Mouse (Mus musculus): Measurements from ENCODE around the gene Mfsd8. TPM values are rescaled to one million over a fixed set of nuclear protein-coding genes. Genes with fewer than 3 reads are reported as not detected.

Gene Mfsd8
- polyA plus RNA-seq (2017; shearing (Covaris generic)): 15.8 TPM

DNA sequence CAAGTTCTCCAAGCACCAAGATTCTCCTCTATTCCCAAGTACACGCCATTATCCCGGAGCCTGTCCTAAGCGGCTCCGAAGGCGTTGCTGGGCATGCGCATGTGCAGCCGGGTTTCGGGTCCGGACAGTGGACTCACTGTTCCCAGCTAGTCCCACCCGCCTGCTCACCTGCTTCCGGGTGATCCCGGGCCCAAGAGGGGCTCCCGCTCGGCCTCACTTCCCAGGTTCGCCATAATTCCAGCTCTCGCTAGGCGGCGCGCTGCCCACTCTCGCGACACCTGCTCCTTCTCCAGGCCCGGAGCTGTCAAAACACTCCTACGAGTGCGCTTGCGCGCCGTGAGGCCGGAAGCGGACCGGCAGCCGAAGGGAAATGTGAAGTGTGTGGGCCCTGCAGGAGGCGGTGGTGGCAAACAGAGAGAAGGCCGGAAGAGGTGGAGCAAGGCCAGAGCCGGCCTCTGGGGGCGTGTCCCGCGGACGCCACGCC is at the start of gene Mfsd8:
Mfsd8 (minus strand) TSS at position 414 of the 484 bp plus-strand sequence.

DNA sequence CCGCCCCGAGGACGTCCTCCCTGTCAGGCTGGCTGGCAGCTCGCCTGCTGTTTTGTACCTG is 101 bp upstream of the Mfsd8 start, which contains the start of gene Abhd18:
Abhd18 (plus strand) TSS at position 14 of the 61 bp plus-strand sequence.

DNA sequence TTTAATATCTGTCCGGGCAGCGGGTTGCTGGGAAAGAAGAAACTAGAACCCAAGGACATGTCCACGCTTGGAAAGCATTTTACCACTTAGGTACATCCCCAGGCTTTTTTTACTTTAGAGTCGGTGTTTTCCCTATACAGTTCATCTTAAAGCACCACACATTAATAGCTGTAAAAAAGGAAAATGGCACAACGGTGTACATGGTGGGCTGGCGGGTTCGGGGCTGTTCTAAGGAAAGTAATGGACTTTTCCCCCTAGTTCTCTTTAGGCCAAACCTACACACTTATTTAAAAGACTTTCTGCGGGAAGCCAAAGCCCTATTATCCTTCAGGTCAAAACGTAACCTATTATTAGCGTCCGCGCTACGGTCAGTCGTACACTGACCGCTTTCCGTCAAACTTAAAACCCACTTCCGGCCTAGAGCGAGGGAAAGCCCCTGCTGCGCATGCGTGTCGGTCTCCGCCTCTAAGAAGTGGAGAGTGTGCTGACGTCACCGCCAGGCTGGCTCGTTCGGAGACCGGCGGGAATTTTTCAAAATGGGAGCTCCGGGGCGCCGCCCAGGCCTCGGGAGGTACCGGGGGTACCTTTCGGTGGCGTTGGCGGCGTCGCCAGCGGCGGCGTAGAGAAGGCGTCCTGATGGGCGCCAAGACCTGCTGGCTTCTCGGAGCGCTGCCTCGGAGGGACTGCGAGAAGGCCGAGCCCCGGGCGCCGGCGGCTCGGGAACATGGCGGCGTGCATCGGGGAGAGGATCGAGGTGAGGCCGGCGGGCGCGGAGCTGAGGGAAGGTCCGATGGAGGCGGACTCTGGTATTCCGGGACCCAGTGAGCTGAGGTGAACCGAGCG is 46.9 kb downstream of the Mfsd8 start, which contains the start of gene Plk4:
Plk4 (plus strand) TSS at position 490 of the 843 bp plus-strand sequence.

Other genes with a start within 250 kb of the Mfsd8 start
- not detected for gene Slc25a31, start 138.0 kb downstream of the Mfsd8 start, polyA plus RNA-seq (2017; shearing (Covaris generic))
- gene Hspa4l, start 102.4 kb downstream of the Mfsd8 start, polyA plus RNA-seq (2017; shearing (Covaris generic)): 26.0 TPM
- 12.7 TPM for gene Plk4, start 46.9 kb downstream of the Mfsd8 start, polyA plus RNA-seq (2017; shearing (Covaris generic))
- gene Abhd18, start 84 bp upstream of the Mfsd8 start, polyA plus RNA-seq (2017; shearing (Covaris generic)): 15.4 TPM
- gene 1700034I23Rik, start 55.7 kb upstream of the Mfsd8 start, polyA plus RNA-seq (2017; shearing (Covaris generic)): 0.61 TPM
- gene Larp1b, start 102.9 kb upstream of the Mfsd8 start, polyA plus RNA-seq (2017; shearing (Covaris generic)): 37.5 TPM
- gene Pgrmc2, start 236.2 kb upstream of the Mfsd8 start, polyA plus RNA-seq (2017; shearing (Covaris generic)): 21.9 TPM

Data from CD4-positive, CD25-positive, alpha-beta regulatory T cell (primary cell).